Mouse (Mus musculus): ENCODE measurements around the gene Akt3. TPM values are rescaled to one million over a fixed set of nuclear protein-coding genes. Genes with fewer than 3 reads are reported as not detected.
A peak's percentile ranks its signal among the peaks of the same experiment; 100 is the strongest.

Gene Akt3
- polyA plus RNA-seq, 1 experiment from 2014 or later = 2.3 TPM

DNA sequence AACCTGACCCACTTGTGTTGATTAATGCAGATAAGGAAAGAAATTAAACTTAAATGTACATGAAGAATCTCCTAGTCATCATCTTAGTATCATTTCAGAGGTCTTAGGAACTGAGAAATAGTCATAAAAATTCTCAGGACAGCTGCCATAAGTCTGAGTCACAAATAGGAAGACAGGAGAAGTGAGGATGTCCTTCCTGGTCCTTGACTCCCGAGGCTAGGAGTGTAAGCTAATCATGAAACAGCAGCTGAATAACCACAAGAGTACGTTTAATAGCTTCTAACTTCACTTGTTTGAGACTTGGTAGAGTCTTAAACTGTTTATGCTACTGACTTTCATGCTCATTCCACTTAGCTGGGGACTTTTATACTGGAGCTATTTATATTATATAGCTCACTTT is 229.0 kb downstream of the Akt3 start:
- Histone ChIP-seq H3K27me3 (replicated peaks; ENCODE audit: control insufficient read depth, insufficient read depth, low read length) (no peaks in the 10 kb centered on the region), H3K4me1 (ENCODE audit: control insufficient read depth, insufficient read depth, low read length) (no peaks in the 10 kb centered on the region), H3K36me3 (ENCODE audit: control insufficient read depth, insufficient read depth, low read length) (no peaks in the 10 kb centered on the region), H3K9ac (ENCODE audit: low read depth, low read length) (no peak overlapping the region), H3K4me3 (ENCODE audit: low read length) (no peak overlapping the region), H3K27ac (ENCODE audit: low read length) (no peak overlapping the region), H3K4me2 (ENCODE audit: low read depth, low read length) (no peak overlapping the region), H3K9me3 (ENCODE audit: control insufficient read depth, low read length) (no peaks in the 10 kb centered on the region)
- WGBS = 53% methylated on average over 2 of the region's 2 CpGs
- ATAC-seq = no peak

DNA sequence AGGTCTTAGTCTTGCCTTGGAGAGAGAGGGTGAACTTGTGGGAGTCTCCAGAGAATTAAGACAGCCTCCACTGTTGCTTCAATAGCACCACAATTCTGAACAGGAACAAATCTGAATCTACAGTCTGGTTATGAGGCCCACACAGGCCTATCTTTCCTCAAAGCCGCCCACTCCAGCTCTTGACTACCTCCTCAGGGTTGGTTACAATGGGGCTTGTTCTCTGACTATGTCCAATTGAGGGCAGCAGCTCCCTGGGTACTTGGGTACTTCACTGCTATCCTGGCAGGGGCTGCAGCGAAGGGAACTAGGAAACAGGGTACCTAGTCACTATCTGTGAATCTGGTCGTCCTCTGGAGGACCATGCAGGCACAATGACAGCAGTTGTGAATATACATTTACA is 230.3 kb downstream of the Akt3 start:
- Histone ChIP-seq H3K27ac (ENCODE audit: low read length) (no peak overlapping the region), H3K9me3 (ENCODE audit: control insufficient read depth, low read length) (no peaks in the 10 kb centered on the region), H3K9ac (ENCODE audit: low read depth, low read length) (no peak overlapping the region), H3K27me3 (replicated peaks; ENCODE audit: control insufficient read depth, insufficient read depth, low read length) (no peaks in the 10 kb centered on the region), H3K4me1 (ENCODE audit: control insufficient read depth, insufficient read depth, low read length) (no peaks in the 10 kb centered on the region), H3K4me2 (ENCODE audit: low read depth, low read length) (no peak overlapping the region), H3K4me3 (ENCODE audit: low read length) (no peak overlapping the region), H3K36me3 (ENCODE audit: control insufficient read depth, insufficient read depth, low read length) (no peaks in the 10 kb centered on the region)
- no peak for ATAC-seq
- 86% methylated on average over 3 of the region's 3 CpGs for WGBS

DNA sequence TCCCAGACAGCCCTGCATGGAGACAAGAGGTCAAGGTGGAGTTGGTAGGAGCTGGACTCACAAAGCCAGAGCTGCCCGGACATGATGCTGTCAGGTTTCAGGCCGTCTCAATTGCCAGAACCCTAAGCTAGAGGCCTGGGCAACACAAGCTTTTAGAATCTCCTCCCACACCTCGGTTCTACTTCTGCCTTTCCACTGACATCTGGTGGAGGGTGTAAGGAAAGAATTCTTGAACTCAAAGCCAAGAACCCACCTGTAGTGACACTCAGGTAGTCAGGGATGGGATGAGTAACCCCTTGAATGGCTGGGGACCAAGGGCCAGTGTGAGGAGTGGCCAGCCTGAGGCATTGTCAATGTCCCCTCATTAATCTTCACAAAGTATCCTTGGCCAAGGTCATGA is 235.3 kb downstream of the Akt3 start:
- no peak overlapping the region for H3K27ac ChIP-seq (ENCODE audit: low read length)
- WGBS = 72% methylated on average over 3 of the region's 3 CpGs
- ATAC-seq = no peak

DNA sequence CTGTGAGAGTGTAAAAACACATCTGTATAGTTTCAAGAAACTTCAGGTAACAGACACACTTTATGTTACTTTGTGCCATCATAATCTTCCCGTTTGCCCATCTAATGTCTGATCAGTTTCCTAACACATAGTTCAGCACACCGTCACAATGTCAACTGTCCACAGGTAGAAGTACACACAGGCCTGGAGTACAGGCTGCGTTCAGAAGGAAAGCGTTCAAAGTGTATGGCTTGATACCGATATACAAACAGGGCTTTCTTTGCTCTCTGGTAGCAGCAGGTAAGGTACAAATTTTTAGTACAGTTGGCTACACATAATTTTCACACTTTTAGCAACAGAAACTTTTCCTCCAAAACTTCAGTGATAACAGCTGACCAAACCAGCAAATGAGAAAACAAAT is 238.3 kb downstream of the Akt3 start:
- H3K27ac ChIP-seq (ENCODE audit: low read length) = no peak overlapping the region
- no peaks in the 10 kb centered on the region for H3K9me3 ChIP-seq (ENCODE audit: control insufficient read depth, low read length)
- peaks cover 2% of the 10 kb centered on the region; the same call in 1 of the 2 replicates for H3K4me1 ChIP-seq (ENCODE audit: control insufficient read depth, insufficient read depth, low read length)
- no peak overlapping the region for H3K4me3 ChIP-seq (ENCODE audit: low read length)
- ATAC-seq = no peak
- H3K36me3 ChIP-seq (ENCODE audit: control insufficient read depth, insufficient read depth, low read length) = no peaks in the 10 kb centered on the region
- no peak overlapping the region for H3K4me2 ChIP-seq (ENCODE audit: low read depth, low read length)
- no peak overlapping the region for H3K9ac ChIP-seq (ENCODE audit: low read depth, low read length)
- 91% methylated on average over 5 of the region's 5 CpGs for WGBS
- H3K27me3 ChIP-seq (replicated peaks; ENCODE audit: control insufficient read depth, insufficient read depth, low read length) = no peaks in the 10 kb centered on the region

More for the DNA sequence above, 235.3 kb downstream of the Akt3 start:
- no peak overlapping the region for H3K4me2 ChIP-seq (ENCODE audit: low read depth, low read length)
- H3K9ac ChIP-seq (ENCODE audit: low read depth, low read length) = no peak overlapping the region
- no peaks in the 10 kb centered on the region for H3K9me3 ChIP-seq (ENCODE audit: control insufficient read depth, low read length)
- no peak overlapping the region for H3K4me3 ChIP-seq (ENCODE audit: low read length)
- H3K27me3 ChIP-seq (replicated peaks; ENCODE audit: control insufficient read depth, insufficient read depth, low read length) = no peaks in the 10 kb centered on the region
- no peaks in the 10 kb centered on the region for H3K4me1 ChIP-seq (ENCODE audit: control insufficient read depth, insufficient read depth, low read length)
- H3K36me3 ChIP-seq (ENCODE audit: control insufficient read depth, insufficient read depth, low read length) = no peaks in the 10 kb centered on the region

DNA sequence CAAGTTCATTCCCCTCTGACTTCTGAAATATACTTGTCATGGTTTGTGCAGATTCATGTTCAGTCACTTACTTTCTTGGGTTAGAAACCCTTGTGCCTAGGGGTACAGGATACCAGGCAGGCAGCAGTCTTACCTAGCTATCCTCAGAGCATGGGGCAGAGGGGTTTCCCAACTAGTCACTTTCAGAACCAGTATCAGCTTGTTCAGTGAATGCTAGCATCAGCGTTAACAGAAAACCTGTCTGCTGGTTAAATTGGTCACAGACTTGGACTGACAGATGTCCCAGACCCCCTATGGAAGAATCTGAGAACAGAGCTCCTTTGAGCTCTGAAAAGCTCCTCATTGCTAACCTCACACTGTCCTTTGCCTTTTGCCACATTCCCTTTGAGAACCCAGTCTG is 239.3 kb downstream of the Akt3 start:
- no peak overlapping the region for H3K4me3 ChIP-seq (ENCODE audit: low read length)
- ATAC-seq = no peak
- no peak overlapping the region for H3K4me2 ChIP-seq (ENCODE audit: low read depth, low read length)
- H3K9me3 ChIP-seq (ENCODE audit: control insufficient read depth, low read length) = no peaks in the 10 kb centered on the region
- no peaks in the 10 kb centered on the region for H3K27me3 ChIP-seq (replicated peaks; ENCODE audit: control insufficient read depth, insufficient read depth, low read length)
- no peak overlapping the region for H3K27ac ChIP-seq (ENCODE audit: low read length)
- H3K4me1 ChIP-seq (ENCODE audit: control insufficient read depth, insufficient read depth, low read length) = peaks cover 10% of the 10 kb centered on the region
- WGBS = 93% methylated on average over 1 of the region's 1 CpGs
- no peaks in the 10 kb centered on the region for H3K36me3 ChIP-seq (ENCODE audit: control insufficient read depth, insufficient read depth, low read length)
- H3K9ac ChIP-seq (ENCODE audit: low read depth, low read length) = no peak overlapping the region

DNA sequence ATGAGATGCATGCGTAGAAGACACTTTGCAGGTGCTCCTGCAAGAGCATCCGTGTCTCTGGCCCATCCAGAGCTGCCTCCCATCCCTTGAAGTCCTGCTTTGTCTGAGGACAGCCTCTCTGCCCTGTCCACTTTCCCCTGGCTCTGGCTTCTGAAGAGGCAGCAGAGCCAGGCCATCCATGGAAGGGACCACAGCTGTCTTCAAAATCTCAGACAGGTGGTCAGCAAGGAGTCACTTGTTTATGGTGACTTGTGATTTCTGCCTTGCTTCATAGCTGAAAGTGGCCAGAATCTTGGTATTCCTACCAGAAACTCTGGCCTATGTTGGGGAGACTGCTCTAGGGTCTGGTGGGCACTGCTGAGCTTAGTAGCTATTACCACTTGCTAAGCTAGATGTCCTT is 241.3 kb downstream of the Akt3 start:
- ATAC-seq = no peak
- H3K4me3 ChIP-seq (ENCODE audit: low read length) = no peak overlapping the region
- WGBS = 60% methylated on average over 2 of the region's 2 CpGs

DNA sequence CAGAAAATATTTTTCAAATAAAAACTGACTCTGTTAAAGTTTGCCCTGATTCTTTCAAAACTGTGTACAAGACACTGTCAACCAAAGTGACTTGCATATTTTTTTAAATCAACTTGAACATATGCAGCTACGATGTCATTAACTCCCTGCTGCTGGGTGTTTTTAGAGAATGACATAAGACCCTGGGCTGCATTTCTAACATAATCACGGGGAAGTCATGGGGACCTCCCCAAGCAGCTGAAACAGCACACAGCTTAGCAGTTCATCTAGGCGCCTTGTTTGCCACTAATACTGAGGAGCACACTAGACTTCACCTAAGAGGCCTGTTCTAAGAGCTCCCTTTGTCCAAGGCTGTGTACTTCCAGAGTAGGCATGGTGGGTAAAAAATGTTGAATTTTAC is 242.1 kb downstream of the Akt3 start:
- no peak for ATAC-seq
- 67% methylated on average over 3 of the region's 3 CpGs for WGBS
- H3K27ac ChIP-seq (ENCODE audit: low read length) = no peak overlapping the region
- H3K4me3 ChIP-seq (ENCODE audit: low read length) = no peak overlapping the region
- no peaks in the 10 kb centered on the region for H3K9me3 ChIP-seq (ENCODE audit: control insufficient read depth, low read length)
- no peaks in the 10 kb centered on the region for H3K36me3 ChIP-seq (ENCODE audit: control insufficient read depth, insufficient read depth, low read length)
- H3K4me1 ChIP-seq (ENCODE audit: control insufficient read depth, insufficient read depth, low read length) = peaks cover 10% of the 10 kb centered on the region
- no peak overlapping the region for H3K9ac ChIP-seq (ENCODE audit: low read depth, low read length)
- no peak overlapping the region for H3K4me2 ChIP-seq (ENCODE audit: low read depth, low read length)
- H3K27me3 ChIP-seq (replicated peaks; ENCODE audit: control insufficient read depth, insufficient read depth, low read length) = no peaks in the 10 kb centered on the region

More for the DNA sequence above, 241.3 kb downstream of the Akt3 start:
- Histone ChIP-seq H3K4me1 (ENCODE audit: control insufficient read depth, insufficient read depth, low read length) (peaks cover 10% of the 10 kb centered on the region), H3K27me3 (replicated peaks; ENCODE audit: control insufficient read depth, insufficient read depth, low read length) (no peaks in the 10 kb centered on the region), H3K36me3 (ENCODE audit: control insufficient read depth, insufficient read depth, low read length) (no peaks in the 10 kb centered on the region), H3K9me3 (ENCODE audit: control insufficient read depth, low read length) (no peaks in the 10 kb centered on the region), H3K4me2 (ENCODE audit: low read depth, low read length) (no peak overlapping the region), H3K9ac (ENCODE audit: low read depth, low read length) (no peak overlapping the region), H3K27ac (ENCODE audit: low read length) (no peak overlapping the region)

DNA sequence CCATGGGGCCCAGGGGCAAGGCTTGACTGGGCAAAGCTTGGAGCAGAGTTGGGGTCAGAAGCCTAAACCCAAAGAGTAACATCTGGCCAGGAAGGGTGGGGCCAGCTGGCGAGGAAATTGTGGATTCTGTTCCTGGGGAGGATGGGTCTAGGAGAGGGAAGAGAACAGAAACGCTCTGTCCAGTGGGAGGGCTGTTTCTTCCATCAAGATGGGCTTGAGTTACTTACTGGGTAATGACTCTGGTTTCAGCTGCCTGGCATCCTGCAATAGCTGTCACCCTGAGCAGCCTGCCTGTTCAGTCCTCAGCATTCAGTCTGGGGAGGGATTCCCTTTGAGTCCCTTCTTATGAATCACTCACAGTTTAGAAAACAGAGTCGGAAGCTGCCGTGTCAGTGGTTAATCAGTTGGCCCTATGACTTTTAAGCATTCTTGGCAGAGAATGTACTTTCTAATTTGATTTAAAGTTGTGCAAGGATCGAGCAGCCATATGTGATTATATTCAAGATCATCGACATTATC is 243.0 kb downstream of the Akt3 start:
- 56% methylated on average over 6 of the region's 6 CpGs for WGBS
- Histone ChIP-seq H3K9ac (ENCODE audit: low read depth, low read length) (no peak overlapping the region), H3K4me3 (ENCODE audit: low read length) (no peak overlapping the region), H3K9me3 (ENCODE audit: control insufficient read depth, low read length) (no peaks in the 10 kb centered on the region), H3K4me2 (ENCODE audit: low read depth, low read length) (no peak overlapping the region), H3K27ac (ENCODE audit: low read length) (peak overlapping the region; percentile 20; the same call in 1 of the 2 replicates), H3K27me3 (replicated peaks; ENCODE audit: control insufficient read depth, insufficient read depth, low read length) (no peaks in the 10 kb centered on the region), H3K4me1 (ENCODE audit: control insufficient read depth, insufficient read depth, low read length) (peaks cover 10% of the 10 kb centered on the region), H3K36me3 (ENCODE audit: control insufficient read depth, insufficient read depth, low read length) (no peaks in the 10 kb centered on the region)
- 0 out of 2 replicates have a peak, but pooled peaks have one; percentile 9 for ATAC-seq

DNA sequence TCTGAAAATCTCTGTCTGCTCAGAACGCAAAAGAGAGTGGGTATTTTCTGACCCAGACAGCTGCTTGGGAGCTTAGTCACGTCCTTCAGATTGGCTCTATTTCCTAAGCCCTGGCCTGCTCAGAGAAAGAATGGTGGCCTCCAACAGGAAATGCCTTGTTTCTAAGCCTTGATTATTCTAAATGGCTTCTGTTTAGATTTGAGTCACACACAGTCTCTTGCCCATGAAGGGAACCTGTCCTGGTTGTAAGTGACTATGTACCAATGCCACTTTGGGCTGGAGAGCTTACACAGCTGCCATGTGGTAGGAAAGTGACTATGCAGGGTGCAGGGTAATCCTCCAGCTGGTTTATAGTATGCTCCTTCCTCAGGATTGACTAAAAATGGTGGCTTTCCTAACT is 243.7 kb downstream of the Akt3 start:
- Histone ChIP-seq H3K27ac (ENCODE audit: low read length) (peak overlapping the region; percentile 20; the same call in 1 of the 2 replicates), H3K27me3 (replicated peaks; ENCODE audit: control insufficient read depth, insufficient read depth, low read length) (no peaks in the 10 kb centered on the region), H3K9ac (ENCODE audit: low read depth, low read length) (no peak overlapping the region), H3K4me1 (ENCODE audit: control insufficient read depth, insufficient read depth, low read length) (peaks cover 10% of the 10 kb centered on the region), H3K9me3 (ENCODE audit: control insufficient read depth, low read length) (no peaks in the 10 kb centered on the region), H3K4me2 (ENCODE audit: low read depth, low read length) (no peak overlapping the region), H3K4me3 (ENCODE audit: low read length) (no peak overlapping the region), H3K36me3 (ENCODE audit: control insufficient read depth, insufficient read depth, low read length) (no peaks in the 10 kb centered on the region)
- 0 out of 2 replicates have a peak, but pooled peaks have one; percentile 6 for ATAC-seq
- 46% methylated on average over 2 of the region's 2 CpGs for WGBS

DNA sequence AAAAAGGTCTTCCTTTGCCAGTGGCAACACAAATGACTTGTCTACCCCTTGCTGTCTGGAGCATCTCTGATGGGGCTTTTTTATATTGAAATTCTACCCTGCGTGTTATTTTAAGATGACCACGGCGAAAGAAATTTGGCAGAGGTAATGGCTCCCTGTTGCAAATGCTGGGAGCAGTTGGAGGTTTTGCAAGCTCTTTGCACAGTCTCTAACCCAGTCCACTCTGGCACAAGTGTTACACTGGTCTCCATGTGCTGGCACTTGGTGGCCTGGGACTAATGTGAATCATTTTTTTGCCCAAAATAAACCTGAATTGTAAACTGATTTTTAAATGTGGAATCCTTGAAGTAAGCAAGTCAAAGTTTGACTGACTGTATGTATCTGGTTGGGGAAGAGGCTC is 244.2 kb downstream of the Akt3 start:
- Histone ChIP-seq H3K9me3 (ENCODE audit: control insufficient read depth, low read length) (no peaks in the 10 kb centered on the region), H3K27ac (ENCODE audit: low read length) (no peak overlapping the region), H3K9ac (ENCODE audit: low read depth, low read length) (no peak overlapping the region), H3K4me1 (ENCODE audit: control insufficient read depth, insufficient read depth, low read length) (peaks cover 10% of the 10 kb centered on the region), H3K27me3 (replicated peaks; ENCODE audit: control insufficient read depth, insufficient read depth, low read length) (no peaks in the 10 kb centered on the region), H3K4me3 (ENCODE audit: low read length) (no peak overlapping the region), H3K36me3 (ENCODE audit: control insufficient read depth, insufficient read depth, low read length) (no peaks in the 10 kb centered on the region), H3K4me2 (ENCODE audit: low read depth, low read length) (no peak overlapping the region)
- no peak for ATAC-seq
- 82% methylated on average over 3 of the region's 3 CpGs for WGBS

Measured in intestine, embryonic 16.5 days (tissue).